Mouse (Mus musculus) adrenal gland, adult 2 months (tissue): Measurements from ENCODE around the gene Apobec2. TPM values are rescaled to one million over a fixed set of nuclear protein-coding genes. Genes with fewer than 3 reads are reported as not detected.
A peak's percentile ranks its signal among the peaks of the same experiment; 100 is the strongest.
"Not testable (repeated sequence)": the region's sequence is repeated elsewhere in the genome, so short reads cannot be mapped to it uniquely, and the experiment has no call there.

Experiments
- DNase-seq: peaks from one replicate; pipeline ENCODE4 v3.0.0; 2021
- long read RNA-seq: library from polyadenylated mRNA; stranded (forward); transcript quantifications from one replicate; pipeline ENCODE4 v2.0.0, GENCODE M21; 2021
- polyA plus RNA-seq: library from polyadenylated mRNA; depleted of rRNA; stranded (reverse); fragments of >200 nt; gene quantifications from 2 replicates; pipeline ENCODE4 v1.2.3, GENCODE M21; 2012; rRNA removed
- total RNA-seq, 2 experiments: library from RNA; stranded (reverse); gene quantifications; 2 replicates each; pipeline ENCODE4 v1.2.3; 2021

Apobec2 gene
- total RNA-seq, result 1 to 10 TPM; 1.7 to 2.0 TPM
- 0.28 and 0.58 TPM in 2 replicates for polyA plus RNA-seq
- long read RNA-seq, partial matches to known transcripts, result 2 of 3 reads
- long read RNA-seq, other reads (novel, unspliced or antisense), result 0 of 3 reads

- no peak for DNase-seq
Observed at GRCm38 (mm10) chr17:48432158-48432980, at the start of gene Apobec2. Gene Apobec2, minus strand, starts transcription at chr17:48432930.

- no peak for DNase-seq
Observed at GRCm38 (mm10) chr17:48479952-48480351, 47.2 kb upstream of the Apobec2 start.

- no peak for DNase-seq
Observed at GRCm38 (mm10) chr17:48475444-48475843, 42.7 kb upstream of the Apobec2 start.

- not testable (repeated sequence) for DNase-seq
Observed at GRCm38 (mm10) chr17:48474282-48474681, 41.6 kb upstream of the Apobec2 start.

- DNase-seq, result peak; percentile 78
Observed at GRCm38 (mm10) chr17:48467395-48468231, 34.9 kb upstream of the Apobec2 start.

GRCm38 (mm10) chr17:48466769-48467394, 34.2 kb upstream of the Apobec2 start:
- DNase-seq, result no peak

- DNase-seq, result no peak
Observed at GRCm38 (mm10) chr17:48463391-48463790, 30.7 kb upstream of the Apobec2 start.

GRCm38 (mm10) chr17:48462096-48462495, 29.4 kb upstream of the Apobec2 start:
- no peak for DNase-seq

- DNase-seq, result no peak
Observed at GRCm38 (mm10) chr17:48457971-48458653, 25.4 kb upstream of the Apobec2 start.

GRCm38 (mm10) chr17:48455955-48456354, 23.2 kb upstream of the Apobec2 start:
- DNase-seq, result no peak

- DNase-seq, result no peak
Observed at GRCm38 (mm10) chr17:48454688-48455087, 22.0 kb upstream of the Apobec2 start, which contains the start of gene Unc5cl. Gene Unc5cl, plus strand, starts transcription at chr17:48454901.

GRCm38 (mm10) chr17:48454190-48454589, 21.5 kb upstream of the Apobec2 start:
- DNase-seq, result no peak

GRCm38 (mm10) chr17:48453489-48453888, 20.8 kb upstream of the Apobec2 start:
- DNase-seq, result no peak

- DNase-seq, result no peak
Observed at GRCm38 (mm10) chr17:48451753-48452444, 19.2 kb upstream of the Apobec2 start.

- no peak for DNase-seq
Observed at GRCm38 (mm10) chr17:48451353-48451675, 18.6 kb upstream of the Apobec2 start, which contains the start of gene Tspo2. Gene Tspo2, minus strand, starts transcription at chr17:48451522.

GRCm38 (mm10) chr17:48450666-48451352, 18.1 kb upstream of the Apobec2 start:
- no peak for DNase-seq

- no peak for DNase-seq
Observed at GRCm38 (mm10) chr17:48447675-48448074, 14.9 kb upstream of the Apobec2 start.

- DNase-seq, result no peak
Observed at GRCm38 (mm10) chr17:48443542-48444145, 10.9 kb upstream of the Apobec2 start.

- DNase-seq, result peak; percentile 65
Observed at GRCm38 (mm10) chr17:48442745-48443457, 10.2 kb upstream of the Apobec2 start.
